Mouse (Mus musculus): ENCODE results near the gene Ctso.
A peak's percentile ranks its signal among the peaks of the same experiment; 100 is the strongest.

Gene Ctso

GRCm38 (mm10) chr3:81957484-81957883, 25.1 kb downstream of the Ctso start:
- DNase-seq: no peak

- DNase-seq: no peak
Measured at GRCm38 (mm10) chr3:81961336-81961735, 28.9 kb downstream of the Ctso start.

- peak; percentile 24 for DNase-seq
Measured at GRCm38 (mm10) chr3:81963768-81964167, 31.4 kb downstream of the Ctso start.

GRCm38 (mm10) chr3:81964596-81964995, 32.2 kb downstream of the Ctso start:
- DNase-seq: peak; percentile 40

GRCm38 (mm10) chr3:81975607-81976006, 43.2 kb downstream of the Ctso start:
- DNase-seq: no peak

- no peak for DNase-seq
Measured at GRCm38 (mm10) chr3:81976102-81976501, 43.7 kb downstream of the Ctso start, which contains the start of gene Tdo2. Gene Tdo2 (minus strand): TSS chr3:81976202.

- no peak for DNase-seq
Measured at GRCm38 (mm10) chr3:81981576-81981975, 49.2 kb downstream of the Ctso start.

GRCm38 (mm10) chr3:81981990-81982389, 49.6 kb downstream of the Ctso start, which contains the start of gene Asic5:
Gene Asic5 (plus strand): TSS chr3:81982290.
- no peak for DNase-seq

- DNase-seq: no peak
Measured at GRCm38 (mm10) chr3:81983120-81983895, 50.9 kb downstream of the Ctso start.

- no peak for DNase-seq
Measured at GRCm38 (mm10) chr3:81985100-81985499, 52.7 kb downstream of the Ctso start.

GRCm38 (mm10) chr3:81986103-81986502, 53.7 kb downstream of the Ctso start:
- no peak for DNase-seq

GRCm38 (mm10) chr3:81987628-81988027, 55.2 kb downstream of the Ctso start:
- DNase-seq: no peak

GRCm38 (mm10) chr3:81989692-81990141, 57.3 kb downstream of the Ctso start:
- no peak for DNase-seq

GRCm38 (mm10) chr3:81990531-81990930, 58.1 kb downstream of the Ctso start:
- no peak for DNase-seq

- DNase-seq: no peak
Measured at GRCm38 (mm10) chr3:81995371-81995770, 63.0 kb downstream of the Ctso start.

- DNase-seq: peak; percentile 45
Measured at GRCm38 (mm10) chr3:81995988-81996387, 63.6 kb downstream of the Ctso start.

Data from cerebellum, adult 8-10 months (tissue).